Mouse (Mus musculus): ENCODE results near the gene Cyp8b1. TPM values are rescaled to one million over a fixed set of nuclear protein-coding genes. Genes with fewer than 3 reads are reported as not detected.

The Cyp8b1 gene
- polyA plus RNA-seq, 1 experiment from 2014 or later: not detected

- Histone ChIP-seq H3K36me3 (ENCODE audit: insufficient read depth, low read length) (no peaks in the 10 kb centered on the region), H3K4me3 (ENCODE audit: low read length) (no peak overlapping the region), H3K9ac (replicated peaks; ENCODE audit: low read length) (no peak overlapping the region), H3K27me3 (ENCODE audit: insufficient read depth, low read length) (no peaks in the 10 kb centered on the region), H3K27ac (ENCODE audit: low read length) (no peak overlapping the region), H3K9me3 (ENCODE audit: low read length) (no peaks in the 10 kb centered on the region), H3K4me1 (ENCODE audit: insufficient read depth, low read length) (no peaks in the 10 kb centered on the region), H3K4me2 (replicated peaks; ENCODE audit: low read depth, low read length) (no peak overlapping the region)
- no peak for ATAC-seq (ENCODE audit: low FRiP score, low TSS enrichment)
- WGBS: 80% methylated on average over 8 of the region's 8 CpGs
Measured at GRCm38 (mm10) chr9:121923443-121923842, 7.3 kb upstream of the Cyp8b1 start.

- H3K9ac ChIP-seq (replicated peaks; ENCODE audit: low read length): no peak overlapping the region
- H3K9me3 ChIP-seq (ENCODE audit: low read length): no peaks in the 10 kb centered on the region
- 64% methylated on average over 10 of the region's 10 CpGs for WGBS
- no peaks in the 10 kb centered on the region for H3K27me3 ChIP-seq (ENCODE audit: insufficient read depth, low read length)
- H3K27ac ChIP-seq (ENCODE audit: low read length): no peak overlapping the region
- H3K4me3 ChIP-seq (ENCODE audit: low read length): no peak overlapping the region
- ATAC-seq (ENCODE audit: low FRiP score, low TSS enrichment): no peak
- H3K4me1 ChIP-seq (ENCODE audit: insufficient read depth, low read length): no peaks in the 10 kb centered on the region
- no peak overlapping the region for H3K4me2 ChIP-seq (replicated peaks; ENCODE audit: low read depth, low read length)
- H3K36me3 ChIP-seq (ENCODE audit: insufficient read depth, low read length): no peaks in the 10 kb centered on the region
Measured at GRCm38 (mm10) chr9:121919027-121919501, 3.0 kb upstream of the Cyp8b1 start.

- no peaks in the 10 kb centered on the region for H3K9me3 ChIP-seq (ENCODE audit: low read length)
- no peak for ATAC-seq (ENCODE audit: low FRiP score, low TSS enrichment)
- no peak overlapping the region for H3K4me2 ChIP-seq (replicated peaks; ENCODE audit: low read depth, low read length)
- H3K4me3 ChIP-seq (ENCODE audit: low read length): no peak overlapping the region
- no peaks in the 10 kb centered on the region for H3K27me3 ChIP-seq (ENCODE audit: insufficient read depth, low read length)
- H3K9ac ChIP-seq (replicated peaks; ENCODE audit: low read length): no peak overlapping the region
- H3K27ac ChIP-seq (ENCODE audit: low read length): no peak overlapping the region
- no peaks in the 10 kb centered on the region for H3K36me3 ChIP-seq (ENCODE audit: insufficient read depth, low read length)
- 84% methylated on average over 10 of the region's 10 CpGs for WGBS
- no peaks in the 10 kb centered on the region for H3K4me1 ChIP-seq (ENCODE audit: insufficient read depth, low read length)
Measured at GRCm38 (mm10) chr9:121915056-121915455, 1.0 kb downstream of the Cyp8b1 start.

GRCm38 (mm10) chr9:121914226-121914757, 1.8 kb downstream of the Cyp8b1 start:
- Histone ChIP-seq H3K9ac (replicated peaks; ENCODE audit: low read length) (no peak overlapping the region), H3K4me1 (ENCODE audit: insufficient read depth, low read length) (no peaks in the 10 kb centered on the region), H3K9me3 (ENCODE audit: low read length) (no peaks in the 10 kb centered on the region), H3K4me3 (ENCODE audit: low read length) (no peak overlapping the region), H3K4me2 (replicated peaks; ENCODE audit: low read depth, low read length) (no peak overlapping the region), H3K27me3 (ENCODE audit: insufficient read depth, low read length) (no peaks in the 10 kb centered on the region), H3K27ac (ENCODE audit: low read length) (no peak overlapping the region), H3K36me3 (ENCODE audit: insufficient read depth, low read length) (no peaks in the 10 kb centered on the region)
- ATAC-seq (ENCODE audit: low FRiP score, low TSS enrichment): no peak
- 63% methylated on average over 8 of the region's 8 CpGs for WGBS

GRCm38 (mm10) chr9:121912786-121913185, 3.3 kb downstream of the Cyp8b1 start:
- no peak overlapping the region for H3K4me2 ChIP-seq (replicated peaks; ENCODE audit: low read depth, low read length)
- H3K9ac ChIP-seq (replicated peaks; ENCODE audit: low read length): no peak overlapping the region
- no peaks in the 10 kb centered on the region for H3K4me1 ChIP-seq (ENCODE audit: insufficient read depth, low read length)
- no peaks in the 10 kb centered on the region for H3K9me3 ChIP-seq (ENCODE audit: low read length)
- no peaks in the 10 kb centered on the region for H3K36me3 ChIP-seq (ENCODE audit: insufficient read depth, low read length)
- H3K27me3 ChIP-seq (ENCODE audit: insufficient read depth, low read length): no peaks in the 10 kb centered on the region
- no peak for ATAC-seq (ENCODE audit: low FRiP score, low TSS enrichment)
- H3K27ac ChIP-seq (ENCODE audit: low read length): no peak overlapping the region
- WGBS: 89% methylated on average over 4 of the region's 4 CpGs
- no peak overlapping the region for H3K4me3 ChIP-seq (ENCODE audit: low read length)

- Histone ChIP-seq H3K27ac (ENCODE audit: low read length) (no peak overlapping the region), H3K27me3 (ENCODE audit: insufficient read depth, low read length) (no peaks in the 10 kb centered on the region), H3K4me1 (ENCODE audit: insufficient read depth, low read length) (no peaks in the 10 kb centered on the region), H3K9ac (replicated peaks; ENCODE audit: low read length) (no peak overlapping the region), H3K4me2 (replicated peaks; ENCODE audit: low read depth, low read length) (no peak overlapping the region), H3K9me3 (ENCODE audit: low read length) (no peaks in the 10 kb centered on the region), H3K4me3 (ENCODE audit: low read length) (no peak overlapping the region), H3K36me3 (ENCODE audit: insufficient read depth, low read length) (no peaks in the 10 kb centered on the region)
- no peak for ATAC-seq (ENCODE audit: low FRiP score, low TSS enrichment)
- 90% methylated on average over 7 of the region's 7 CpGs for WGBS
Measured at GRCm38 (mm10) chr9:121911196-121911595, 4.9 kb downstream of the Cyp8b1 start.

- Histone ChIP-seq H3K4me1 (ENCODE audit: insufficient read depth, low read length) (no peaks in the 10 kb centered on the region), H3K27ac (ENCODE audit: low read length) (no peak overlapping the region), H3K36me3 (ENCODE audit: insufficient read depth, low read length) (no peaks in the 10 kb centered on the region), H3K27me3 (ENCODE audit: insufficient read depth, low read length) (no peaks in the 10 kb centered on the region), H3K9ac (replicated peaks; ENCODE audit: low read length) (no peak overlapping the region), H3K9me3 (ENCODE audit: low read length) (no peaks in the 10 kb centered on the region), H3K4me2 (replicated peaks; ENCODE audit: low read depth, low read length) (no peak overlapping the region), H3K4me3 (ENCODE audit: low read length) (no peak overlapping the region)
- ATAC-seq (ENCODE audit: low FRiP score, low TSS enrichment): no peak
- WGBS: 56% methylated on average over 6 of the region's 6 CpGs
Measured at GRCm38 (mm10) chr9:121909635-121910034, 6.5 kb downstream of the Cyp8b1 start.

GRCm38 (mm10) chr9:121908321-121908720, 7.8 kb downstream of the Cyp8b1 start:
- Histone ChIP-seq H3K9ac (replicated peaks; ENCODE audit: low read length) (no peak overlapping the region), H3K4me3 (ENCODE audit: low read length) (no peak overlapping the region), H3K9me3 (ENCODE audit: low read length) (no peaks in the 10 kb centered on the region), H3K36me3 (ENCODE audit: insufficient read depth, low read length) (no peaks in the 10 kb centered on the region), H3K4me2 (replicated peaks; ENCODE audit: low read depth, low read length) (no peak overlapping the region), H3K27me3 (ENCODE audit: insufficient read depth, low read length) (no peaks in the 10 kb centered on the region), H3K4me1 (ENCODE audit: insufficient read depth, low read length) (no peaks in the 10 kb centered on the region), H3K27ac (ENCODE audit: low read length) (no peak overlapping the region)
- no peak for ATAC-seq (ENCODE audit: low FRiP score, low TSS enrichment)
- 90% methylated on average over 17 of the region's 17 CpGs for WGBS

GRCm38 (mm10) chr9:121907356-121908070, 8.6 kb downstream of the Cyp8b1 start:
- H3K4me2 ChIP-seq (replicated peaks; ENCODE audit: low read depth, low read length): no peak overlapping the region
- no peaks in the 10 kb centered on the region for H3K27me3 ChIP-seq (ENCODE audit: insufficient read depth, low read length)
- H3K36me3 ChIP-seq (ENCODE audit: insufficient read depth, low read length): no peaks in the 10 kb centered on the region
- H3K27ac ChIP-seq (ENCODE audit: low read length): no peak overlapping the region
- no peaks in the 10 kb centered on the region for H3K9me3 ChIP-seq (ENCODE audit: low read length)
- H3K4me1 ChIP-seq (ENCODE audit: insufficient read depth, low read length): no peaks in the 10 kb centered on the region
- no peak overlapping the region for H3K9ac ChIP-seq (replicated peaks; ENCODE audit: low read length)
- WGBS: 66% methylated on average over 10 of the region's 10 CpGs
- no peak overlapping the region for H3K4me3 ChIP-seq (ENCODE audit: low read length)
- ATAC-seq (ENCODE audit: low FRiP score, low TSS enrichment): no peak

- Histone ChIP-seq H3K9me3 (ENCODE audit: low read length) (no peaks in the 10 kb centered on the region), H3K4me2 (replicated peaks; ENCODE audit: low read depth, low read length) (no peak overlapping the region), H3K27ac (ENCODE audit: low read length) (no peak overlapping the region), H3K4me3 (ENCODE audit: low read length) (no peak overlapping the region), H3K27me3 (ENCODE audit: insufficient read depth, low read length) (no peaks in the 10 kb centered on the region), H3K9ac (replicated peaks; ENCODE audit: low read length) (no peak overlapping the region), H3K4me1 (ENCODE audit: insufficient read depth, low read length) (peaks cover 3% of the 10 kb centered on the region; the same call in 1 of the 2 replicates), H3K36me3 (ENCODE audit: insufficient read depth, low read length) (no peaks in the 10 kb centered on the region)
- no peak for ATAC-seq (ENCODE audit: low FRiP score, low TSS enrichment)
- 87% methylated on average over 5 of the region's 5 CpGs for WGBS
Measured at GRCm38 (mm10) chr9:121906456-121906855, 9.6 kb downstream of the Cyp8b1 start.

Data from kidney, embryonic 16.5 days (tissue).